Mouse (Mus musculus): ENCODE measurements around the gene Atp2a3. TPM values are rescaled to one million over a fixed set of nuclear protein-coding genes. Genes with fewer than 3 reads are reported as not detected.

Gene Atp2a3
- polyA plus RNA-seq, 1 experiment from 2014 or later: 17.3 TPM

GRCm38 (mm10) chr11:73024236-73024904, 63.4 kb downstream of the Atp2a3 start:
- Histone ChIP-seq H3K36me3 (ENCODE audit: control insufficient read depth, insufficient read depth, low read length) (no peaks in the 10 kb centered on the region), H3K9ac (replicated peaks; ENCODE audit: low read depth, low read length) (no peak overlapping the region), H3K27me3 (ENCODE audit: control insufficient read depth, insufficient read depth, low read length) (no peaks in the 10 kb centered on the region), H3K4me3 (ENCODE audit: low read depth, low read length) (no peak overlapping the region), H3K9me3 (ENCODE audit: control insufficient read depth, low read depth, low read length) (no peaks in the 10 kb centered on the region), H3K4me2 (replicated peaks; ENCODE audit: low read depth, low read length) (no peak overlapping the region), H3K27ac (ENCODE audit: low read length) (no peak overlapping the region; the same call in 1 of the 2 replicates), H3K4me1 (ENCODE audit: control insufficient read depth, insufficient read depth, low read length) (peaks cover 20% of the 10 kb centered on the region; the same call in 1 of the 2 replicates)
- WGBS: 55% methylated on average over 7 of the region's 7 CpGs
- ATAC-seq (ENCODE audit: insufficient number of reproducible peaks, insufficient read depth, low FRiP score, low read depth): no peak

GRCm38 (mm10) chr11:73026961-73027360, 66.0 kb downstream of the Atp2a3 start:
- Histone ChIP-seq H3K4me3 (ENCODE audit: low read depth, low read length) (no peak overlapping the region), H3K4me2 (replicated peaks; ENCODE audit: low read depth, low read length) (0 out of 2 replicates have a peak overlapping the region, but pooled peaks have one; percentile 5), H3K27ac (ENCODE audit: low read length) (no peak overlapping the region), H3K27me3 (ENCODE audit: control insufficient read depth, insufficient read depth, low read length) (no peaks in the 10 kb centered on the region), H3K9me3 (ENCODE audit: control insufficient read depth, low read depth, low read length) (no peaks in the 10 kb centered on the region), H3K4me1 (ENCODE audit: control insufficient read depth, insufficient read depth, low read length) (peaks cover 18% of the 10 kb centered on the region; the same call in 1 of the 2 replicates), H3K9ac (replicated peaks; ENCODE audit: low read depth, low read length) (no peak overlapping the region), H3K36me3 (ENCODE audit: control insufficient read depth, insufficient read depth, low read length) (no peaks in the 10 kb centered on the region)
- 34% methylated on average over 8 of the region's 8 CpGs for WGBS
- no peak for ATAC-seq (ENCODE audit: insufficient number of reproducible peaks, insufficient read depth, low FRiP score, low read depth)

GRCm38 (mm10) chr11:73030821-73031498, 70.0 kb downstream of the Atp2a3 start:
- WGBS: 22% methylated on average over 20 of the region's 20 CpGs
- Histone ChIP-seq H3K27me3 (ENCODE audit: control insufficient read depth, insufficient read depth, low read length) (no peaks in the 10 kb centered on the region), H3K36me3 (ENCODE audit: control insufficient read depth, insufficient read depth, low read length) (no peaks in the 10 kb centered on the region), H3K9me3 (ENCODE audit: control insufficient read depth, low read depth, low read length) (no peaks in the 10 kb centered on the region), H3K4me1 (ENCODE audit: control insufficient read depth, insufficient read depth, low read length) (0 out of 2 replicates have a peak, but pooled peaks cover 4% of the 10 kb centered on the region), H3K9ac (replicated peaks; ENCODE audit: low read depth, low read length) (no peak overlapping the region), H3K4me2 (replicated peaks; ENCODE audit: low read depth, low read length) (peak overlapping the region; percentile 57), H3K4me3 (ENCODE audit: low read depth, low read length) (peak overlapping the region; percentile 24), H3K27ac (ENCODE audit: low read length) (peak overlapping the region; percentile 74)
- ATAC-seq (ENCODE audit: insufficient number of reproducible peaks, insufficient read depth, low FRiP score, low read depth): peak; percentile 90

- Histone ChIP-seq H3K36me3 (ENCODE audit: control insufficient read depth, insufficient read depth, low read length) (peaks cover 1% of the 10 kb centered on the region; the same call in 1 of the 2 replicates), H3K4me1 (ENCODE audit: control insufficient read depth, insufficient read depth, low read length) (0 out of 2 replicates have a peak, but pooled peaks cover 4% of the 10 kb centered on the region), H3K27me3 (ENCODE audit: control insufficient read depth, insufficient read depth, low read length) (no peaks in the 10 kb centered on the region), H3K4me3 (ENCODE audit: low read depth, low read length) (no peak overlapping the region), H3K4me2 (replicated peaks; ENCODE audit: low read depth, low read length) (peak overlapping the region; percentile 57; the same call in 1 of the 2 replicates), H3K9ac (replicated peaks; ENCODE audit: low read depth, low read length) (no peak overlapping the region), H3K27ac (ENCODE audit: low read length) (peak overlapping the region; percentile 74), H3K9me3 (ENCODE audit: control insufficient read depth, low read depth, low read length) (no peaks in the 10 kb centered on the region)
- ATAC-seq (ENCODE audit: insufficient number of reproducible peaks, insufficient read depth, low FRiP score, low read depth): no peak
- 66% methylated on average over 5 of the region's 5 CpGs for WGBS
Measured at GRCm38 (mm10) chr11:73031536-73031935, 70.6 kb downstream of the Atp2a3 start.

GRCm38 (mm10) chr11:73036077-73036476, 75.1 kb downstream of the Atp2a3 start:
- Histone ChIP-seq H3K9ac (replicated peaks; ENCODE audit: low read depth, low read length) (no peak overlapping the region), H3K9me3 (ENCODE audit: control insufficient read depth, low read depth, low read length) (no peaks in the 10 kb centered on the region), H3K4me2 (replicated peaks; ENCODE audit: low read depth, low read length) (no peak overlapping the region), H3K27ac (ENCODE audit: low read length) (no peak overlapping the region), H3K27me3 (ENCODE audit: control insufficient read depth, insufficient read depth, low read length) (no peaks in the 10 kb centered on the region), H3K4me1 (ENCODE audit: control insufficient read depth, insufficient read depth, low read length) (0 out of 2 replicates have a peak, but pooled peaks cover 3% of the 10 kb centered on the region), H3K36me3 (ENCODE audit: control insufficient read depth, insufficient read depth, low read length) (peaks cover 2% of the 10 kb centered on the region; the same call in 1 of the 2 replicates), H3K4me3 (ENCODE audit: low read depth, low read length) (no peak overlapping the region)
- 79% methylated on average over 7 of the region's 7 CpGs for WGBS
- ATAC-seq (ENCODE audit: insufficient number of reproducible peaks, insufficient read depth, low FRiP score, low read depth): no peak

- 60% methylated on average over 6 of the region's 6 CpGs for WGBS
- no peak overlapping the region for H3K4me2 ChIP-seq (replicated peaks; ENCODE audit: low read depth, low read length)
- ATAC-seq (ENCODE audit: insufficient number of reproducible peaks, insufficient read depth, low FRiP score, low read depth): peak; percentile 39; the same call in 1 of the 2 replicates
Measured at GRCm38 (mm10) chr11:73036889-73037288, 75.9 kb downstream of the Atp2a3 start.

GRCm38 (mm10) chr11:73037691-73038090, 76.7 kb downstream of the Atp2a3 start:
- Histone ChIP-seq H3K27ac (ENCODE audit: low read length) (no peak overlapping the region), H3K4me1 (ENCODE audit: control insufficient read depth, insufficient read depth, low read length) (no peaks in the 10 kb centered on the region), H3K36me3 (ENCODE audit: control insufficient read depth, insufficient read depth, low read length) (peaks cover 2% of the 10 kb centered on the region; the same call in 1 of the 2 replicates), H3K4me2 (replicated peaks; ENCODE audit: low read depth, low read length) (no peak overlapping the region), H3K27me3 (ENCODE audit: control insufficient read depth, insufficient read depth, low read length) (no peaks in the 10 kb centered on the region), H3K9ac (replicated peaks; ENCODE audit: low read depth, low read length) (no peak overlapping the region), H3K4me3 (ENCODE audit: low read depth, low read length) (no peak overlapping the region), H3K9me3 (ENCODE audit: control insufficient read depth, low read depth, low read length) (no peaks in the 10 kb centered on the region)
- 81% methylated on average over 3 of the region's 3 CpGs for WGBS
- ATAC-seq (ENCODE audit: insufficient number of reproducible peaks, insufficient read depth, low FRiP score, low read depth): no peak

More at GRCm38 (mm10) chr11:73036889-73037288, 75.9 kb downstream of the Atp2a3 start:
- Histone ChIP-seq H3K4me3 (ENCODE audit: low read depth, low read length) (no peak overlapping the region), H3K36me3 (ENCODE audit: control insufficient read depth, insufficient read depth, low read length) (peaks cover 2% of the 10 kb centered on the region; the same call in 1 of the 2 replicates), H3K9ac (replicated peaks; ENCODE audit: low read depth, low read length) (no peak overlapping the region), H3K27ac (ENCODE audit: low read length) (no peak overlapping the region), H3K4me1 (ENCODE audit: control insufficient read depth, insufficient read depth, low read length) (no peaks in the 10 kb centered on the region), H3K9me3 (ENCODE audit: control insufficient read depth, low read depth, low read length) (no peaks in the 10 kb centered on the region), H3K27me3 (ENCODE audit: control insufficient read depth, insufficient read depth, low read length) (no peaks in the 10 kb centered on the region)

GRCm38 (mm10) chr11:73039102-73039799, 78.3 kb downstream of the Atp2a3 start:
- Histone ChIP-seq H3K9ac (replicated peaks; ENCODE audit: low read depth, low read length) (no peak overlapping the region), H3K36me3 (ENCODE audit: control insufficient read depth, insufficient read depth, low read length) (peaks cover 2% of the 10 kb centered on the region; the same call in 1 of the 2 replicates), H3K4me2 (replicated peaks; ENCODE audit: low read depth, low read length) (no peak overlapping the region), H3K9me3 (ENCODE audit: control insufficient read depth, low read depth, low read length) (no peaks in the 10 kb centered on the region), H3K4me3 (ENCODE audit: low read depth, low read length) (no peak overlapping the region), H3K27ac (ENCODE audit: low read length) (no peak overlapping the region), H3K27me3 (ENCODE audit: control insufficient read depth, insufficient read depth, low read length) (no peaks in the 10 kb centered on the region), H3K4me1 (ENCODE audit: control insufficient read depth, insufficient read depth, low read length) (no peaks in the 10 kb centered on the region)
- WGBS: 57% methylated on average over 9 of the region's 9 CpGs
- ATAC-seq (ENCODE audit: insufficient number of reproducible peaks, insufficient read depth, low FRiP score, low read depth): peak; percentile 66
